Mouse (Mus musculus): Measurements from ENCODE around the gene Tef. TPM values are rescaled to one million over a fixed set of nuclear protein-coding genes. Genes with fewer than 3 reads are reported as not detected.
A peak's percentile ranks its signal among the peaks of the same experiment; 100 is the strongest.

Gene Tef
- polyA plus RNA-seq, 1 experiment = 33.9 TPM

DNA sequence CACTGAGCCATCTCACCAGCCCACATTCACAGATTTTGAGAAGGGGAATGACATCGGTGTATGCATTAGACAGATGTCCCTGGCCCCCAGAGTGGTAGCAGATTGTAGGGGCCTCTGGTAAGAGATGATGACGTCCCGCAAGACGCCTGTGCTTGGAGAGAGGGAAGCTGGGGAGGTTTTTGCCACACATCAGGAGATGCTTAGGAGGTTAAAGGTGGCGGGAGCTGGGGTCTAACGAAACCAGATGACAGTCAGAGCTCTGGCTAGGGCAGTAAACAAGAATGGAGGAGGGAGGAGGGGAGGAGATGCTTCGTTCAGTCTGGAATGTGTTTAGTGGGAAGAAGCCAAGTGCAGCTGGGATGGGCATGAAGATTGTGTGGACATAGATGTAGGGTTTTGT, 40.8 kb upstream of the Tef start:
- Histone ChIP-seq H3K27me3 (ENCODE audit: control insufficient read depth, insufficient read depth, low read length, poor library complexity, severe bottlenecking) (no peaks in the 10 kb centered on the region), H3K9ac (ENCODE audit: low read depth, poor library complexity, severe bottlenecking) (no peak overlapping the region), H3K9me3 (replicated peaks; ENCODE audit: control insufficient read depth, insufficient read depth, low read length, poor library complexity, severe bottlenecking) (no peaks in the 10 kb centered on the region), H3K4me1 (ENCODE audit: control insufficient read depth, insufficient read depth, low read length) (no peaks in the 10 kb centered on the region), H3K4me3 (ENCODE audit: low read depth, low read length) (no peak overlapping the region), H3K27ac (ENCODE audit: insufficient read depth, low read length) (no peak overlapping the region), H3K36me3 (ENCODE audit: control insufficient read depth, insufficient read depth, low read length, poor library complexity, severe bottlenecking) (no peaks in the 10 kb centered on the region)
- TF ChIP-seq POLR2A (IDR thresholded peaks at IDR 0.05; ENCODE audit: insufficient read depth, low read length) (no peak), EP300 (IDR thresholded peaks at IDR 0.05; ENCODE audit: insufficient read depth, low read depth, low read length) (no peak), CTCF (IDR thresholded peaks at IDR 0.05; ENCODE audit: low read depth, low read length) (no peak)

GRCm38 (mm10) chr15:81761959-81762358, 40.3 kb upstream of the Tef start:
- Histone ChIP-seq H3K4me3 (ENCODE audit: low read depth, low read length) (no peak overlapping the region), H3K36me3 (ENCODE audit: control insufficient read depth, insufficient read depth, low read length, poor library complexity, severe bottlenecking) (no peaks in the 10 kb centered on the region), H3K9me3 (replicated peaks; ENCODE audit: control insufficient read depth, insufficient read depth, low read length, poor library complexity, severe bottlenecking) (no peaks in the 10 kb centered on the region), H3K4me1 (ENCODE audit: control insufficient read depth, insufficient read depth, low read length) (no peaks in the 10 kb centered on the region), H3K9ac (ENCODE audit: low read depth, poor library complexity, severe bottlenecking) (no peak overlapping the region), H3K27me3 (ENCODE audit: control insufficient read depth, insufficient read depth, low read length, poor library complexity, severe bottlenecking) (no peaks in the 10 kb centered on the region), H3K27ac (ENCODE audit: insufficient read depth, low read length) (no peak overlapping the region)
- TF ChIP-seq POLR2A (IDR thresholded peaks at IDR 0.05; ENCODE audit: insufficient read depth, low read length) (no peak), EP300 (IDR thresholded peaks at IDR 0.05; ENCODE audit: insufficient read depth, low read depth, low read length) (no peak), CTCF (IDR thresholded peaks at IDR 0.05; ENCODE audit: low read depth, low read length) (peak; percentile 31)

DNA sequence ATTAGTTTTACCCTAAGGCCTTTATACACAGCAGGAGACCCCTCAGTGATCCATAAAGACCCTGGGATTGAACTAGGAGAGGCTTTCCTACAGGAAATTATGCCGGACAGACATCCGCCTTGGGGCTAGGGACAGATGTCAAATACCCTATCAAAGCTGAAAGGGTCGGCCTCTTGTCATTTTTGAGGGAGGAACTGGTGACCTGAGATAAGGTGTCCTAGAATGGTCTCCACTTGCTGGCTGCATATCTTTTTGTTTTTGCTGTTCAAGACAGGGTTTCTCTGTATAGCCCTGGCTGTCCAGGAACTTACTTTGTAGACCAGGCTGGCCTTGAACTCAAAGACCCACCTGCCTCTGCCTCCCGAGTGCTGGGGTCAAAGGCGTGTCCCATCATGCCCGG, 37.6 kb upstream of the Tef start:
- no peak overlapping the region for H3K9ac ChIP-seq (ENCODE audit: low read depth, poor library complexity, severe bottlenecking)
- no peaks in the 10 kb centered on the region for H3K9me3 ChIP-seq (replicated peaks; ENCODE audit: control insufficient read depth, insufficient read depth, low read length, poor library complexity, severe bottlenecking)
- no peak for TF ChIP-seq CTCF (IDR thresholded peaks at IDR 0.05; ENCODE audit: low read depth, low read length)
- TF ChIP-seq POLR2A (IDR thresholded peaks at IDR 0.05; ENCODE audit: insufficient read depth, low read length) = no peak
- TF ChIP-seq EP300 (IDR thresholded peaks at IDR 0.05; ENCODE audit: insufficient read depth, low read depth, low read length) = no peak
- H3K27ac ChIP-seq (ENCODE audit: insufficient read depth, low read length) = no peak overlapping the region
- H3K27me3 ChIP-seq (ENCODE audit: control insufficient read depth, insufficient read depth, low read length, poor library complexity, severe bottlenecking) = no peaks in the 10 kb centered on the region
- H3K4me3 ChIP-seq (ENCODE audit: low read depth, low read length) = no peak overlapping the region
- no peaks in the 10 kb centered on the region for H3K4me1 ChIP-seq (ENCODE audit: control insufficient read depth, insufficient read depth, low read length)
- no peaks in the 10 kb centered on the region for H3K36me3 ChIP-seq (ENCODE audit: control insufficient read depth, insufficient read depth, low read length, poor library complexity, severe bottlenecking)

DNA sequence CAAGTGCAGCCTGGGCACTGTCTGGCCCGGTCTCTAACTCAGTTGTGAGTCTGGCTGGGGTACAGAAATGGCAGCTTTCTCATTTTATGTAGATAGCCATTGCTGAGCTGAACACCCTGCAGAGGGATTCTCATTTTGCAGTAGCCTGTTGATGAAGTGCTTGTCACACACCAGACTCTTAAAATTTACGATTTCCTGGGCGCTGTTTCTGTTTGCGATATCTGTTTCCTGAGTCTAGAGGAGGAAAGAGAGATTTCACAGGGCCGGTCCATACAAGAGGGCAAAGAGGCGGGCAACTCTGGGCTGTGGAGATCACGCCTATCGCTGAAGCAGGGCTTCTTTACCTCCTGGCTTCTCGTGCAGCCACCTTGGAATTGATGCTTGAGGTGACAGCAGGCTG, 36.6 kb upstream of the Tef start:
- no peaks in the 10 kb centered on the region for H3K9me3 ChIP-seq (replicated peaks; ENCODE audit: control insufficient read depth, insufficient read depth, low read length, poor library complexity, severe bottlenecking)
- no peak overlapping the region for H3K4me3 ChIP-seq (ENCODE audit: low read depth, low read length)
- H3K27ac ChIP-seq (ENCODE audit: insufficient read depth, low read length) = no peak overlapping the region
- no peak for TF ChIP-seq EP300 (IDR thresholded peaks at IDR 0.05; ENCODE audit: insufficient read depth, low read depth, low read length)
- TF ChIP-seq POLR2A (IDR thresholded peaks at IDR 0.05; ENCODE audit: insufficient read depth, low read length) = no peak
- TF ChIP-seq CTCF (IDR thresholded peaks at IDR 0.05; ENCODE audit: low read depth, low read length) = no peak
- no peaks in the 10 kb centered on the region for H3K4me1 ChIP-seq (ENCODE audit: control insufficient read depth, insufficient read depth, low read length)
- no peaks in the 10 kb centered on the region for H3K36me3 ChIP-seq (ENCODE audit: control insufficient read depth, insufficient read depth, low read length, poor library complexity, severe bottlenecking)
- no peak overlapping the region for H3K9ac ChIP-seq (ENCODE audit: low read depth, poor library complexity, severe bottlenecking)
- no peaks in the 10 kb centered on the region for H3K27me3 ChIP-seq (ENCODE audit: control insufficient read depth, insufficient read depth, low read length, poor library complexity, severe bottlenecking)

DNA sequence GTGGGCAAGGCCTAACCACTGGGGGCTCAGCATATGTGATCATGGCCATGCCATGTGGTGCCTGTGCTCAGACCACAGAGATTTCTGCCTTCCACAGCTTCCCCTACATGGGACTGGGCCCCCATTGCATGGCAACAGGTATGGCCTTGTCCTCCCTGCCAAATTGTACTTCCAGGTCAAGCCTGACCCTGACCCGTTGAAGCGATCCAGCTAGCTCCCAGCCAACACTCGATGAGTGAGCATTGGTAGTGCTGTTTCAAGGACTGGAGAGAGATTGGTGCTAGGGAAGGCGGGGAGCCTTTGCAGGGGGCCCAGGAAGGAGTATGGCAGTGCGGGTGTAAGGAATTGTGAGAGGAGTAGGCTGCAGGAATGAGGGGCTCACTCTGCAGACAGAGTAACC, 35.8 kb upstream of the Tef start:
- Histone ChIP-seq H3K9me3 (replicated peaks; ENCODE audit: control insufficient read depth, insufficient read depth, low read length, poor library complexity, severe bottlenecking) (no peaks in the 10 kb centered on the region), H3K4me1 (ENCODE audit: control insufficient read depth, insufficient read depth, low read length) (no peaks in the 10 kb centered on the region), H3K36me3 (ENCODE audit: control insufficient read depth, insufficient read depth, low read length, poor library complexity, severe bottlenecking) (no peaks in the 10 kb centered on the region), H3K9ac (ENCODE audit: low read depth, poor library complexity, severe bottlenecking) (no peak overlapping the region), H3K4me3 (ENCODE audit: low read depth, low read length) (no peak overlapping the region), H3K27me3 (ENCODE audit: control insufficient read depth, insufficient read depth, low read length, poor library complexity, severe bottlenecking) (no peaks in the 10 kb centered on the region), H3K27ac (ENCODE audit: insufficient read depth, low read length) (no peak overlapping the region)
- TF ChIP-seq CTCF (IDR thresholded peaks at IDR 0.05; ENCODE audit: low read depth, low read length) (no peak), POLR2A (IDR thresholded peaks at IDR 0.05; ENCODE audit: insufficient read depth, low read length) (no peak), EP300 (IDR thresholded peaks at IDR 0.05; ENCODE audit: insufficient read depth, low read depth, low read length) (no peak)

GRCm38 (mm10) chr15:81769037-81769436, 33.2 kb upstream of the Tef start:
- no peak for TF ChIP-seq CTCF (IDR thresholded peaks at IDR 0.05; ENCODE audit: low read depth, low read length)
- TF ChIP-seq POLR2A (IDR thresholded peaks at IDR 0.05; ENCODE audit: insufficient read depth, low read length) = no peak
- TF ChIP-seq EP300 (IDR thresholded peaks at IDR 0.05; ENCODE audit: insufficient read depth, low read depth, low read length) = no peak
- no peak overlapping the region for H3K9ac ChIP-seq (ENCODE audit: low read depth, poor library complexity, severe bottlenecking)
- H3K36me3 ChIP-seq (ENCODE audit: control insufficient read depth, insufficient read depth, low read length, poor library complexity, severe bottlenecking) = no peaks in the 10 kb centered on the region

More at GRCm38 (mm10) chr15:81769037-81769436, 33.2 kb upstream of the Tef start:
- Histone ChIP-seq H3K27ac (ENCODE audit: insufficient read depth, low read length) (no peak overlapping the region), H3K4me3 (ENCODE audit: low read depth, low read length) (peak overlapping the region; percentile 28), H3K27me3 (ENCODE audit: control insufficient read depth, insufficient read depth, low read length, poor library complexity, severe bottlenecking) (no peaks in the 10 kb centered on the region), H3K9me3 (replicated peaks; ENCODE audit: control insufficient read depth, insufficient read depth, low read length, poor library complexity, severe bottlenecking) (no peaks in the 10 kb centered on the region), H3K4me1 (ENCODE audit: control insufficient read depth, insufficient read depth, low read length) (no peaks in the 10 kb centered on the region)

All from ES-Bruce4 (cell line).